Mouse (Mus musculus): ENCODE data around the gene Gca. TPM values are rescaled to one million over a fixed set of nuclear protein-coding genes. Genes with fewer than 3 reads are reported as not detected.
A peak's percentile ranks its signal among the peaks of the same experiment; 100 is the strongest.
"Not testable (repeated sequence)": the region's sequence is repeated elsewhere in the genome, so short reads cannot be mapped to it uniquely, and the experiment has no call there.

The Gca gene
- total RNA-seq, 2 experiments from 2014 or later: 12.0 to 15.3 TPM

- DNase-seq (ENCODE audit: low spot score in 2 of 2): no peak
- intact Hi-C loops (cut with DNase I): no loop called here
These were observed 1.5 kb upstream of the Gca start for GRCm38 (mm10) chr2:62662560-62662959.

GRCm38 (mm10) chr2:62664839-62665238 lies 754 bp downstream of the Gca start:
- intact Hi-C loops (cut with DNase I): no loop called here
- DNase-seq (ENCODE audit: low spot score in 2 of 2): no peak

GRCm38 (mm10) chr2:62665536-62665935 lies 1.5 kb downstream of the Gca start:
- DNase-seq (ENCODE audit: low spot score in 2 of 2): no peak
- intact Hi-C loops (cut with DNase I): no loop called here

- intact Hi-C loops (cut with DNase I): no loop called here
- DNase-seq (ENCODE audit: low spot score in 2 of 2): no peak
These were observed 5.8 kb downstream of the Gca start for GRCm38 (mm10) chr2:62669848-62670247.

- intact Hi-C loops (cut with DNase I): no loop called here
- DNase-seq (ENCODE audit: low spot score in 2 of 2): no peak
These were observed 6.2 kb downstream of the Gca start for GRCm38 (mm10) chr2:62670301-62670700.

GRCm38 (mm10) chr2:62670767-62671166 lies 6.7 kb downstream of the Gca start:
- intact Hi-C loops (cut with DNase I): no loop called here
- DNase-seq (ENCODE audit: low spot score in 2 of 2): no peak

- intact Hi-C loops (cut with DNase I): no loop called here
- no peak for DNase-seq (ENCODE audit: low spot score in 2 of 2)
These were observed 8.7 kb downstream of the Gca start for GRCm38 (mm10) chr2:62672788-62673187.

- DNase-seq (ENCODE audit: low spot score in 2 of 2): peak; percentile 50 to 53
- intact Hi-C loops (cut with DNase I): no loop called here
These were observed 17.6 kb downstream of the Gca start for GRCm38 (mm10) chr2:62681667-62682066.

- DNase-seq (ENCODE audit: low spot score in 2 of 2): no peak
- intact Hi-C loops (cut with DNase I): no loop called here
These were observed 21.0 kb downstream of the Gca start for GRCm38 (mm10) chr2:62684989-62685595.

GRCm38 (mm10) chr2:62685934-62686333 lies 21.8 kb downstream of the Gca start:
- intact Hi-C loops (cut with DNase I): no loop called here
- no peak for DNase-seq (ENCODE audit: low spot score in 2 of 2)

GRCm38 (mm10) chr2:62706313-62706712 lies 42.2 kb downstream of the Gca start:
- intact Hi-C loops (cut with DNase I): no loop called here
- DNase-seq (ENCODE audit: low spot score in 2 of 2): no peak

- intact Hi-C loops (cut with DNase I): no loop called here
- no peak for DNase-seq (ENCODE audit: low spot score in 2 of 2)
These were observed 45.5 kb downstream of the Gca start for GRCm38 (mm10) chr2:62709633-62710032.

- intact Hi-C loops (cut with DNase I); DNase-seq (ENCODE audit: low spot score in 2 of 2): not testable (repeated sequence)
These were observed 50.3 kb downstream of the Gca start for GRCm38 (mm10) chr2:62714362-62714761.

GRCm38 (mm10) chr2:62715260-62715659 lies 51.2 kb downstream of the Gca start:
- intact Hi-C loops (cut with DNase I): no loop called here
- no peak for DNase-seq (ENCODE audit: low spot score in 2 of 2)

GRCm38 (mm10) chr2:62717270-62717669 lies 53.2 kb downstream of the Gca start:
- DNase-seq (ENCODE audit: low spot score in 2 of 2): no peak
- intact Hi-C loops (cut with DNase I): no loop called here

- intact Hi-C loops (cut with DNase I): no loop called here
- DNase-seq (ENCODE audit: low spot score in 2 of 2): peak in 1 of 2 experiments; percentile 59
These were observed 54.3 kb downstream of the Gca start for GRCm38 (mm10) chr2:62718411-62718810.

GRCm38 (mm10) chr2:62725946-62726345 lies 61.9 kb downstream of the Gca start:
- intact Hi-C loops (cut with DNase I): no loop called here
- no peak for DNase-seq (ENCODE audit: low spot score in 2 of 2)

- no peak for DNase-seq (ENCODE audit: low spot score in 2 of 2)
- intact Hi-C loops (cut with DNase I): no loop called here
These were observed 63.6 kb downstream of the Gca start for GRCm38 (mm10) chr2:62727732-62728131.

GRCm38 (mm10) chr2:62730671-62731070 lies 66.6 kb downstream of the Gca start:
- DNase-seq (ENCODE audit: low spot score in 2 of 2): no peak
- intact Hi-C loops (cut with DNase I): no loop called here

- no peak for DNase-seq (ENCODE audit: low spot score in 2 of 2)
- intact Hi-C loops (cut with DNase I): no loop called here
These were observed 79.0 kb downstream of the Gca start for GRCm38 (mm10) chr2:62743098-62743497.
